Mouse (Mus musculus) embryonic facial prominence, embryonic 15.5 days (tissue): ENCODE results near the gene Gm10959. TPM values are rescaled to one million over a fixed set of nuclear protein-coding genes. Genes with fewer than 3 reads are reported as not detected.
"Not testable (repeated sequence)": the region's sequence is repeated elsewhere in the genome, so short reads cannot be mapped to it uniquely, and the experiment has no call there.

ENCODE experiments used
- ATAC-seq: fragments of 200-750 bp; cut with Nextera tagmentation; 2 replicates; pipeline ENCODE4 v1.8.0; 2017; ENCODE audit warnings: low read depth, moderate TSS enrichment; ENCODE audit not compliant: insufficient number of reproducible peaks, low FRiP score, low TSS enrichment
- H3K27ac ChIP-seq: fragments of 300-500 bp; sonication (generic); replicated peaks from 2 replicates; pipeline ENCODE4 v1.5.1; 2015; ENCODE audit warnings: mild to moderate bottlenecking, inconsistent platforms
- H3K27me3 ChIP-seq: fragments of 300-500 bp; sonication (generic); 2 replicates; pipeline ENCODE4 v1.6.1; 2015; ENCODE audit warnings: inconsistent platforms
- H3K36me3 ChIP-seq: fragments of 300-500 bp; sonication (generic); 2 replicates; pipeline ENCODE4 v1.6.1; 2015; ENCODE audit warnings: mild to moderate bottlenecking, inconsistent platforms
- H3K4me1 ChIP-seq: fragments of 300-500 bp; sonication (generic); 2 replicates; pipeline ENCODE4 v1.6.1; 2015; ENCODE audit warnings: inconsistent platforms
- H3K4me2 ChIP-seq: fragments of 300-500 bp; sonication (generic); replicated peaks from 2 replicates; pipeline ENCODE4 v1.6.1; 2015; ENCODE audit warnings: mild to moderate bottlenecking, inconsistent platforms
- H3K4me3 ChIP-seq: fragments of 300-500 bp; sonication (generic); replicated peaks from 2 replicates; pipeline ENCODE4 v1.5.1; 2015; ENCODE audit warnings: mild to moderate bottlenecking, inconsistent platforms
- H3K9ac ChIP-seq: fragments of 300-500 bp; sonication (generic); 2 replicates; pipeline ENCODE4 v1.6.1; 2015; ENCODE audit warnings: inconsistent platforms
- H3K9me3 ChIP-seq: fragments of 300-500 bp; sonication (generic); replicated peaks from 2 replicates; pipeline ENCODE4 v1.6.1; 2016; ENCODE audit warnings: inconsistent platforms
- WGBS: fragments of 180-500 bp; shearing (Covaris S2); methylation state at CpG from one replicate; pipeline ENCODE4 v1.1.7; 2015; 5-methylcytosine and 5-hydroxymethylcytosine counted together
- polyA plus RNA-seq: library from polyadenylated mRNA; unstranded; fragments of >200 nt; fragmentation: Nextera tagmentation; extraction: Ambion mirVana; gene quantifications from 2 replicates; pipeline ENCODE4 v1.2.1, GENCODE M21; 2015

Gm10959 gene
- not detected in 2 replicates for polyA plus RNA-seq

GRCm38 (mm10) chr3:122919260-122919659 lies at the start of gene Gm10959:
Gene Gm10959, minus strand, starts transcription at chr3:122919360.
- no peak for ATAC-seq
- no peaks in the 10 kb centered on the region for H3K9me3 ChIP-seq
- no peaks in the 10 kb centered on the region for H3K4me1 ChIP-seq
- H3K27ac ChIP-seq: 0 out of 2 replicates have a peak within 1 kb of the TSS, but pooled peaks have one; percentile 65
- no peak within 1 kb of the TSS for H3K4me2 ChIP-seq
- H3K4me3 ChIP-seq: no peak within 1 kb of the TSS
- no peak within 1 kb of the TSS for H3K9ac ChIP-seq
- WGBS: 76% methylated on average over 8 of the region's 8 CpGs
- no peaks in the 10 kb centered on the region for H3K27me3 ChIP-seq
- no peaks in the 10 kb centered on the region for H3K36me3 ChIP-seq

DNA sequence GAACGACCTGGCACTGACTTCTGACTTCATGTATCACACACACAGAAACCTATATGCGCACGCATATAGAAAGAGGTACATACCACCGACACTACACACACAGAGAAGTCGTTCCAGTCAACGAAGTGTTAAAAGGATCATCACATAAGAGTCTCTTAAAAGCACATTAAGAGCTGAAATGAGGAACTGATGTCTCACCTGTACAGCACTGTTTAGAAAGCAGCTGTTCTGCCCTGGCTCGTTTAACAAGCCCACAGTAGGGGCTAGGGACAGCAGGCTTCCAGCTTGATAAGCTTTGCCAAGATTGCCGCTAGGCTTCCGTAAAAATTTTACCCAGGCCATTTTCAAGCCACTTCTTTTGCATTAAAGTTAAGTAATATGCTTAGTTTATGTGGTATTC lies 49.2 kb upstream of the Gm10959 start:
- H3K36me3 ChIP-seq: peaks cover 7% of the 10 kb centered on the region; the same call in 1 of the 2 replicates
- 87% methylated on average over 9 of the region's 9 CpGs for WGBS
- H3K4me2 ChIP-seq: no peak overlapping the region
- no peak overlapping the region for H3K9ac ChIP-seq
- ATAC-seq: no peak
- H3K4me1 ChIP-seq: no peaks in the 10 kb centered on the region
- H3K27me3 ChIP-seq: no peaks in the 10 kb centered on the region
- H3K4me3 ChIP-seq: no peak overlapping the region
- no peaks in the 10 kb centered on the region for H3K9me3 ChIP-seq
- H3K27ac ChIP-seq: no peak overlapping the region

DNA sequence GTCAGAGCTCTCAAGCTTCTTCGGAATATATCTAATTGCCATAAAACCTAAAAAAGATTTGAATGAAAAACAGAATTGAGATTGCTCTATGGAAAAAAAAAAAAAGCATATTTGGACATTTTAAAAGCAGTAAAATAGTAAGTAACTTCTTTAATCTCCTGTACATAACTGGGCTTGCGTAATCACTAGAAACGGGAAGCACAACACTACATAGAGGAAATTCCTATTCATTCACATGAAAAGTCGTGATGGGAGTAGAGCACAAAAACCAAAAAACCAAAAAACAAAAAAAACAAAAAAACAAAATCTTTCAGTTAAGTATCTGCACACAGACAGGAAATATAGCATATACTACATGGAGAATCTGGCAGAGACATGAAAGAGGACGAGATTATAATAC lies 45.1 kb upstream of the Gm10959 start:
- Histone ChIP-seq H3K9ac (no peak overlapping the region), H3K4me2 (no peak overlapping the region), H3K27me3 (no peaks in the 10 kb centered on the region), H3K9me3 (no peaks in the 10 kb centered on the region), H3K4me3 (no peak overlapping the region), H3K4me1 (no peaks in the 10 kb centered on the region), H3K36me3 (peaks cover 14% of the 10 kb centered on the region; the same call in 1 of the 2 replicates), H3K27ac (no peak overlapping the region)
- WGBS: 77% methylated on average over 5 of the region's 5 CpGs
- ATAC-seq: no peak

GRCm38 (mm10) chr3:122950129-122950528 lies 31.0 kb upstream of the Gm10959 start:
- no peaks in the 10 kb centered on the region for H3K9me3 ChIP-seq
- 95% methylated on average over 2 of the region's 2 CpGs for WGBS
- H3K9ac ChIP-seq: no peak overlapping the region
- no peak for ATAC-seq
- no peaks in the 10 kb centered on the region for H3K27me3 ChIP-seq
- peaks cover 14% of the 10 kb centered on the region for H3K36me3 ChIP-seq
- no peak overlapping the region for H3K4me3 ChIP-seq
- H3K4me1 ChIP-seq: no peaks in the 10 kb centered on the region
- H3K4me2 ChIP-seq: no peak overlapping the region
- H3K27ac ChIP-seq: no peak overlapping the region

- H3K9me3 ChIP-seq: no peaks in the 10 kb centered on the region
- H3K27me3 ChIP-seq: no peaks in the 10 kb centered on the region
- H3K9ac ChIP-seq: no peak overlapping the region
- H3K27ac ChIP-seq: no peak overlapping the region
- 82% methylated on average over 6 of the region's 6 CpGs for WGBS
- ATAC-seq: no peak
- no peak overlapping the region for H3K4me3 ChIP-seq
- no peak overlapping the region for H3K4me2 ChIP-seq
- 0 out of 2 replicates have a peak, but pooled peaks cover 2% of the 10 kb centered on the region for H3K36me3 ChIP-seq
- no peaks in the 10 kb centered on the region for H3K4me1 ChIP-seq
Observed at GRCm38 (mm10) chr3:122943387-122943890, 24.3 kb upstream of the Gm10959 start.

DNA sequence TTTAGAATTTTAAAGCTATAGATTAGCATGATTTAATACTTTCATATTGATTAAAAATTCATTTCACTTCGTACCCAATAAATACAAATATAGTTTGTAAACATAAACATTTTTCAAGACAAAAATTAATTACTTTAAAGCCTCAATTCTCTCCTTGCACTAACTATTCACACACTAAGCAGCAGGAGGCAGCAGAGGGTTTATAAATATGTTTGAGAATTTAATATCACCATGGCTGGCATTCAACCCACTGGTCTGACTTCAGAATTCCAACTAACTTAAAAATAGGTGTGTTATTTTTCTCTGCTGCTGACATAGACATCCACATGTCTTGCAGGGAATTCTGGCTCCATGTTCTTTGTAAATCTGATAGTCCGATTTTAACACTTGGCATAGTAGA lies 20.1 kb upstream of the Gm10959 start:
- Histone ChIP-seq H3K4me2 (no peak overlapping the region), H3K27me3 (no peaks in the 10 kb centered on the region), H3K9me3 (no peaks in the 10 kb centered on the region), H3K4me3 (no peak overlapping the region), H3K36me3 (peaks cover 2% of the 10 kb centered on the region; the same call in 1 of the 2 replicates), H3K4me1 (no peaks in the 10 kb centered on the region), H3K27ac (no peak overlapping the region), H3K9ac (no peak overlapping the region)
- ATAC-seq: no peak
- WGBS: 75% methylated on average over 2 of the region's 2 CpGs

DNA sequence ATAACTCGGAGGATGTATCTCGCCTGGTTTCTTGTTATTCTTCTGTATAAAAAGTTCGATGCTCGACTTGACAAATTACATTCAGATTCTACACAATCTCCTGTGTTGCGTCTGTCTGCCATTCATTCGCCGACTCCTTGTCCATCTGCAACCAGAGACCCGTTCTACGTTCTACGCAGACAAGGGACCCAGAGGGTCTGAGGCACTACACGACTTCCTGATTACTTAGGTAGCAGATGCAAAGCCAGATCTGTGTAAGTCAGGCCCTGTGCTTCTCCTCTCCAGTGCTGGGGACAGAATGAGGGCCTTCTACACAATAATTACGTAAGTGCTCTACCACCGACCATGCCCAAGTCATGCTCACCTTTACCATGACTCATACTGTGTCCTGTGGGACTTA lies 18.0 kb upstream of the Gm10959 start:
- not testable (repeated sequence) for H3K9me3 ChIP-seq, H3K36me3 ChIP-seq, H3K27ac ChIP-seq, H3K4me1 ChIP-seq, ATAC-seq, H3K27me3 ChIP-seq, H3K9ac ChIP-seq, H3K4me3 ChIP-seq, H3K4me2 ChIP-seq
- WGBS: 75% methylated on average over 13 of the region's 13 CpGs

DNA sequence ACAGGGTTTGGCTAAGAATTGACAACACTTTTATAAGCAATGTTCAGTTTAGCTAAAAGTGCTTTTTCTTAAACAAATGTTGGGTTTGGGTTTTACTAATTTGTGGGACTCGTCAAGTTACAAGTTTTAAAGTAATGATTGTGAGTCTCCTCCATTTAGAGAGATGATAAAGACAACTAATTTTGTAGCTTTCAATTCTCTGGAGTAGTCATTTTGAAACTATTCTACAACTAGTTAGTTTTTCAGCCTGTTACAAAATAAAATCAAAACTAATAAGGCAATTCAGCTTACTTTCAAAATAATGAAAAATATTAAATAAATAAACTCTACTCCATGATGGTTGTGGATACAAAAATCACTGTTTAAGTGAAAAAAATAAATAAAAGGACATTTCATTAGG lies 13.3 kb upstream of the Gm10959 start:
- Histone ChIP-seq H3K27ac (no peak overlapping the region), H3K4me1 (no peaks in the 10 kb centered on the region), H3K36me3 (peaks cover 12% of the 10 kb centered on the region; the same call in 1 of the 2 replicates), H3K27me3 (no peaks in the 10 kb centered on the region), H3K9ac (no peak overlapping the region), H3K9me3 (no peaks in the 10 kb centered on the region), H3K4me2 (no peak overlapping the region), H3K4me3 (no peak overlapping the region)
- ATAC-seq: no peak
- 92% methylated on average over 1 of the region's 1 CpGs for WGBS

- no peaks in the 10 kb centered on the region for H3K9me3 ChIP-seq
- no peak for ATAC-seq
- 88% methylated on average over 6 of the region's 6 CpGs for WGBS
Observed at GRCm38 (mm10) chr3:122929723-122930122, 10.6 kb upstream of the Gm10959 start.

DNA sequence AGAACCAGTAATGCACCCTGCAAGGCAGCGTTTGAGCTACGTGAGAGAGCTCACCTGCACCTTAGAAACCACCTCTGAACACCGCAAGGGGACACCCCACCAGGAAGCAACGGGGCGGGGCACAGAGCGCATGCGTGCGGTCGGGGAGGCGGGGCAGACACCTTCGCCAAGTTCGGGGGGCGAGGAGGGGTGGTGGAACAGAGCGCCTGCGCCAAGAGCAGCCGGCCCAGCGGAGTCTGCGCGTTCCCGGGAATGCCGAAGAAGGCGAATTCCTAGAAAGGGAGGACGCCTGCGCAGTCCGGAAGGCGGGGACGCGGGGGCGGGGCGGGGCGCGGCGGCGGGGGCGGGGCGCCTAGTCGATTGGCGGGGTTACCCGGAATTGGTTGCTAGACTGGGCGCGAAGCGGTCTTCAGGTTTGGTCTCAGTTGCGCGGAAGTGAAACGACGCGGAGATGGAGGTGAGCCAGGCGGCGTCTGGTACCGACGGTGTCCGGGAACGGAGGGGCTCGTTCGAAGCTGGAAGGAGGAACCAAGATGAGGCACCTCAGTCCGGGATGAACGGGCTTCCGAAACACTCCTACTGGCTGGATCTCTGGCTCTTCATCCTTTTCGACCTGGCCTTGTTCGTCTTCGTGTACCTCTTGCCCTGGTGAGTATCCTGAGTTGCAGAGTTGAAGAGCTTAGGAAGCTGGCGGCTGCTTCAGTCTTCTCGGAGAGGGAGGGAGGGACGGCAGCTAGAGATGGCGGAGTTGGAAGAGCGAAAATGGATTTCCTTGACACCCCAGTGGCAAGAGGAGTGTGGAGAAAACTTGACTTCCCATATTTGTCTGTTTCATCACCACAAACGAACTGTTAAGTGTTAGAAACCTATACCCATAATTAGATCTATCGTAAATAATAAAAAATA lies 5.1 kb upstream of the Gm10959 start, which contains the start of gene 1810037I17Rik:
1810037I17Rik (plus strand) TSS at position 195 of the 906 bp plus-strand sequence.
- WGBS: under 1% methylated on average over 68 of the region's 68 CpGs
- ATAC-seq: peak; percentile 99
- 0 out of 2 replicates have a peak, but pooled peaks cover 5% of the 10 kb centered on the region for H3K36me3 ChIP-seq
- H3K27ac ChIP-seq: peak within 1 kb of the TSS; percentile 88
- H3K27me3 ChIP-seq: no peaks in the 10 kb centered on the region
- peak within 1 kb of the TSS; percentile 61 for H3K4me3 ChIP-seq
- peak within 1 kb of the TSS; percentile 60 for H3K9ac ChIP-seq
- H3K9me3 ChIP-seq: no peaks in the 10 kb centered on the region
- peaks cover 6% of the 10 kb centered on the region; the same call in 1 of the 2 replicates for H3K4me1 ChIP-seq
- peak within 1 kb of the TSS; percentile 54 for H3K4me2 ChIP-seq

More at GRCm38 (mm10) chr3:122929723-122930122, 10.6 kb upstream of the Gm10959 start:
- no peak overlapping the region for H3K4me2 ChIP-seq
- H3K27ac ChIP-seq: no peak overlapping the region
- peaks cover 6% of the 10 kb centered on the region; the same call in 1 of the 2 replicates for H3K4me1 ChIP-seq
- no peaks in the 10 kb centered on the region for H3K27me3 ChIP-seq
- no peak overlapping the region for H3K9ac ChIP-seq
- H3K4me3 ChIP-seq: no peak overlapping the region
- peaks cover 16% of the 10 kb centered on the region; the same call in 1 of the 2 replicates for H3K36me3 ChIP-seq

GRCm38 (mm10) chr3:122923147-122923546 lies 4.0 kb upstream of the Gm10959 start:
- peaks cover 6% of the 10 kb centered on the region; the same call in 1 of the 2 replicates for H3K4me1 ChIP-seq
- peak overlapping the region; percentile 61 for H3K4me3 ChIP-seq
- no peak for ATAC-seq
- H3K9ac ChIP-seq: no peak overlapping the region
- 0 out of 2 replicates have a peak, but pooled peaks cover 5% of the 10 kb centered on the region for H3K36me3 ChIP-seq
- WGBS: 69% methylated on average over 7 of the region's 7 CpGs
- H3K9me3 ChIP-seq: no peaks in the 10 kb centered on the region
- no peaks in the 10 kb centered on the region for H3K27me3 ChIP-seq
- peak overlapping the region; percentile 88 for H3K27ac ChIP-seq
- H3K4me2 ChIP-seq: peak overlapping the region; percentile 54
